In genomic region chr9:21216050-21216841, GRCm38 (mm10) we compare ENCODE assay signal across 13 mouse cellular contexts. TPM values are rescaled to one million over a fixed set of nuclear protein-coding genes. Genes with fewer than 3 reads are reported as not detected.
A peak's percentile ranks its signal among the peaks of the same experiment; 100 is the strongest.
DNase-seq lines count a peak whose midpoint lies in the region; ATAC-seq and TF ChIP-seq lines count a peak whose summit lies in the region.
"Had no signal": no experiment of that assay in that cellular context is flagged by ENCODE, and none has a peak within 500 bp of the region (broad histone marks: within the 10 kb centered on the region; RNA-seq: fewer than 3 reads in every experiment).

No protein-coding gene starts in this region.

- H3K27me3 ChIP-seq in kidney, postnatal 0 days (ENCODE audit: insufficient read depth, low read length), result no peaks in the 10 kb centered on the region
- H3K27me3 ChIP-seq in forebrain, embryonic 14.5 days (replicated peaks; ENCODE audit: control insufficient read depth, insufficient read depth, low read length), result no peaks in the 10 kb centered on the region
- H3K27me3 ChIP-seq: embryonic facial prominence, embryonic 15.5 days; stomach, embryonic 15.5 days had no signal

- H3K4me3 ChIP-seq in kidney, postnatal 0 days (replicated peaks; ENCODE audit: low read depth, low read length), result no peak overlapping the region
- H3K4me3 ChIP-seq in forebrain, embryonic 14.5 days (ENCODE audit: low read depth, low read length), result no peak overlapping the region
- H3K4me3 ChIP-seq: embryonic facial prominence, embryonic 15.5 days; stomach, embryonic 15.5 days had no signal

- no peak overlapping the region for H3K9ac ChIP-seq in kidney, postnatal 0 days (ENCODE audit: low read depth, low read length)
- H3K9ac ChIP-seq in forebrain, embryonic 14.5 days (ENCODE audit: low read length), result no peak overlapping the region
- H3K9ac ChIP-seq: embryonic facial prominence, embryonic 15.5 days; stomach, embryonic 15.5 days had no signal

- WGBS in kidney, postnatal 0 days, result 47% methylated on average over 21 of the region's 25 CpGs
- WGBS in forebrain, embryonic 14.5 days, result 72% methylated on average over 25 of the region's 25 CpGs

- no peak for TF ChIP-seq CTCF in kidney, postnatal 0 days (IDR thresholded peaks at IDR 0.05; ENCODE audit: low read depth)

- H3K9me3 ChIP-seq in kidney, postnatal 0 days (replicated peaks; ENCODE audit: low read length), result no peaks in the 10 kb centered on the region
- H3K9me3 ChIP-seq in forebrain, embryonic 14.5 days (replicated peaks; ENCODE audit: control insufficient read depth, low read length), result no peaks in the 10 kb centered on the region
- H3K9me3 ChIP-seq: embryonic facial prominence, embryonic 15.5 days; stomach, embryonic 15.5 days had no signal

- H3K4me2 ChIP-seq in kidney, postnatal 0 days (ENCODE audit: low read length), result no peak overlapping the region
- no peak overlapping the region for H3K4me2 ChIP-seq in forebrain, embryonic 14.5 days (ENCODE audit: low read length)
- H3K4me2 ChIP-seq: embryonic facial prominence, embryonic 15.5 days; heart, embryonic 11.5 days; liver, embryonic 11.5 days; stomach, embryonic 15.5 days had no signal

- DNase-seq in kidney, postnatal 0 days (ENCODE audit: low spot score), result peak; percentile 29
- no peak for DNase-seq in kidney, postnatal 25 days
- peak; percentile 46 for DNase-seq in R1 (ENCODE audit: low read depth, low spot score)
- DNase-seq in forebrain, embryonic 14.5 days (ENCODE audit: low spot score), result peak; percentile 80
- DNase-seq in layer of hippocampus, postnatal 36 days, result peak; percentile 55 to 61
- no peak for DNase-seq in Muller cell, postnatal 12 days (ENCODE audit: inconsistent ontology term)
- no peak for DNase-seq in spleen, postnatal 14 days (ENCODE audit: low spot score in 2 of 2)
- DNase-seq: kidney, adult 9 months had no signal

- no peak for ATAC-seq in kidney, postnatal 0 days (replicated peaks; ENCODE audit: low FRiP score, low read depth)
- peak; percentile 75 for ATAC-seq in forebrain, embryonic 14.5 days
- no peak for ATAC-seq in monocyte, adult 5-6 weeks (replicated peaks; ENCODE audit: insufficient number of reproducible peaks, low FRiP score, low TSS enrichment, poor library complexity, severe bottlenecking)

- H3K36me3 ChIP-seq in kidney, postnatal 0 days (ENCODE audit: insufficient read depth, low read length), result no peaks in the 10 kb centered on the region
- H3K36me3 ChIP-seq in forebrain, embryonic 14.5 days (ENCODE audit: control insufficient read depth, insufficient read depth, low read length), result peaks cover 6% of the 10 kb centered on the region; the same call in 1 of the 2 replicates
- H3K36me3 ChIP-seq: embryonic facial prominence, embryonic 15.5 days had no signal

- no peak overlapping the region for H3K27ac ChIP-seq in kidney, postnatal 0 days
- peak overlapping the region; percentile 58; the same call in 1 of the 2 replicates for H3K27ac ChIP-seq in forebrain, embryonic 14.5 days (ENCODE audit: low read depth, low read length)
- H3K27ac ChIP-seq: embryonic facial prominence, embryonic 15.5 days; stomach, embryonic 15.5 days had no signal

- H3K4me1 ChIP-seq in kidney, postnatal 0 days (replicated peaks; ENCODE audit: insufficient read depth, low read length), result peaks cover 4% of the 10 kb centered on the region; the same call in 1 of the 2 replicates
- no peaks in the 10 kb centered on the region for H3K4me1 ChIP-seq in forebrain, embryonic 14.5 days (ENCODE audit: control insufficient read depth, insufficient read depth, low read length)

RNA-seq across cellular contexts. Expression of gene Keap1, which starts 22.9 kb away (rescaled TPM):
- 49.3 and 50.8 TPM in 2 replicates for polyA plus RNA-seq in kidney, postnatal 0 days (2015; fragmentation: Nextera tagmentation; extraction: Ambion mirVana)
- polyA plus RNA-seq in forebrain, embryonic 14.5 days (2014; fragmentation: Nextera tagmentation; extraction: Ambion mirVana), result 34.7 and 39.1 TPM in 2 replicates
- 10 to 100 TPM; 57.2 to 58.1 TPM for total RNA-seq in layer of hippocampus, postnatal 36 days (2021)
- 21.7 to 32.5 TPM (median 22.1 TPM) in 3 replicates for total RNA-seq in monocyte, adult 5-6 weeks (2017)

RNA-seq across cellular contexts. Expression of gene S1pr5, which starts 32.0 kb away (rescaled TPM):
- 0.11 TPM in 1 of 2 replicates, not detected in the other for polyA plus RNA-seq in kidney, postnatal 0 days (2015; fragmentation: Nextera tagmentation; extraction: Ambion mirVana)
- 0.94 and 1.4 TPM in 2 replicates for polyA plus RNA-seq in forebrain, embryonic 14.5 days (2014; fragmentation: Nextera tagmentation; extraction: Ambion mirVana)
- 10 to 100 TPM; 11.1 to 11.2 TPM for total RNA-seq in layer of hippocampus, postnatal 36 days (2021)
- total RNA-seq in monocyte, adult 5-6 weeks (2017), result 303 to 435 TPM (median 308 TPM) in 3 replicates
- polyA plus RNA-seq: liver, embryonic 11.5 days had no signal

RNA-seq across cellular contexts. Expression of gene Atg4d, which starts 48.8 kb away (rescaled TPM):
- 51.7 and 52.9 TPM in 2 replicates for polyA plus RNA-seq in kidney, postnatal 0 days (2015; fragmentation: Nextera tagmentation; extraction: Ambion mirVana)
- polyA plus RNA-seq in forebrain, embryonic 14.5 days (2014; fragmentation: Nextera tagmentation; extraction: Ambion mirVana), result 45.7 and 53.1 TPM in 2 replicates
- total RNA-seq in layer of hippocampus, postnatal 36 days (2021), result 10 to 100 TPM; 38.8 to 40.9 TPM
- 31.7 to 39.6 TPM (median 34.6 TPM) in 3 replicates for total RNA-seq in monocyte, adult 5-6 weeks (2017)

RNA-seq across cellular contexts. Expression of gene Pde4a, which starts 50.7 kb away (rescaled TPM):
- polyA plus RNA-seq in kidney, postnatal 0 days (2015; fragmentation: Nextera tagmentation; extraction: Ambion mirVana), result 8.2 and 8.3 TPM in 2 replicates
- 17.3 and 22.4 TPM in 2 replicates for polyA plus RNA-seq in forebrain, embryonic 14.5 days (2014; fragmentation: Nextera tagmentation; extraction: Ambion mirVana)
- 10 to 100 TPM; 84.2 to 86.8 TPM for total RNA-seq in layer of hippocampus, postnatal 36 days (2021)
- 2.1 to 5.6 TPM (median 2.5 TPM) in 3 replicates for total RNA-seq in monocyte, adult 5-6 weeks (2017)

Comparison
In these comparisons a context has a peak if more than half of its experiments do, and no peak if none do; other contexts are left out.
1. DNase-seq: peak in kidney, postnatal 0 days (single experiment), R1 (single experiment), forebrain, embryonic 14.5 days (single experiment) and layer of hippocampus, postnatal 36 days (2 of 2); none in kidney, postnatal 25 days (0 of 2), Muller cell, postnatal 12 days (single experiment) and spleen, postnatal 14 days (0 of 2).
2. RNA of gene S1pr5, which starts 32.0 kb away (total RNA-seq): 303 to 435 TPM in monocyte, adult 5-6 weeks; 11.1 to 11.2 TPM in layer of hippocampus, postnatal 36 days; every median in the first group is over 10 times any median in the second.